Mouse (Mus musculus): ENCODE measurements around the gene Tubgcp6.

DNA sequence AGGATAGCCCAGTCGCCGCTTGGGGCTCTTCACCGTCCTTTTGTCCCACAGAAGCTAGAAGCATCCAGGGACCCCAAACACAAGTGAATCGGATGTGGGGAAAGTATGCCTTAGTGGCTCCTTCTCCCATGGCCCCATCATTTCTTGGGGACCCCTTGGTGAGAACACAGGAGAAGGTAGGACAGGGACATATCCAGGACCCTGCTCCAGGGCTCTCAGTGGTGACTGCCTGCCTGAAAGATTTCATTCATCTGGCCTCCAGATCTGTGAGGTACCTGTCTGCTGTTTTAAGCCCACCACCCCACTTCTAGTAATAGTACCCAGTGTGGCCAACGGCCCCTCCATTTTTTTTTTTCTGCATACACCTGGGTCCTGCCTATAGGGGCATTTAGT lies 60.4 kb downstream of the Tubgcp6 start:
- TF ChIP-seq POLR2A (IDR thresholded peaks at IDR 0.05; ENCODE audit: extremely low read depth, insufficient read depth, low read length) (no peak), CTCF (IDR thresholded peaks at IDR 0.05; ENCODE audit: low read depth, low read length) (no peak)
